Mouse (Mus musculus) CH12.LX (cell line): Measurements from ENCODE around the gene Zfp423.

Experiments
- CHD1 ChIP-seq: IDR thresholded peaks from 2 replicates; pipeline ENCODE4 v1.6.1; 2012; ENCODE audit warnings: low read depth, low read length, improper control_type of control experiment, inconsistent platforms
- CTCF ChIP-seq, 2 experiments: IDR thresholded peaks in 1 of 2; conservative IDR thresholded peaks in 1 of 2; 2 replicates each; pipeline ENCODE4 v1.5.1; 2011 to 2012; ENCODE audit warnings: low read depth in 2 of 2, low read length in 2 of 2, improper control_type of control experiment in 1 of 2, inconsistent platforms in 1 of 2, mild to moderate bottlenecking in 1 of 2, moderate library complexity in 1 of 2
- E2F4 ChIP-seq: IDR thresholded peaks from 2 replicates; pipeline ENCODE4 v1.6.1; 2011; ENCODE audit warnings: low read depth, low read length, improper control_type of control experiment; ENCODE audit not compliant: insufficient replicate concordance
- EP300 ChIP-seq: IDR thresholded peaks from 2 replicates; pipeline ENCODE4 v1.6.1; 2011; ENCODE audit warnings: low read length, improper control_type of control experiment
- ETS1 ChIP-seq: conservative IDR thresholded peaks from 2 replicates; pipeline ENCODE4 v1.6.1; 2012; ENCODE audit warnings: low read depth, mild to moderate bottlenecking, inconsistent platforms, low read length, improper control_type of control experiment, moderate library complexity
- GABPA ChIP-seq: IDR thresholded peaks from 2 replicates; pipeline ENCODE4 v1.6.1; 2012; ENCODE audit warnings: low read depth, low read length, improper control_type of control experiment, inconsistent platforms; ENCODE audit not compliant: insufficient replicate concordance
- MAFK ChIP-seq: IDR thresholded peaks from 2 replicates; pipeline ENCODE4 v1.6.1; 2011; ENCODE audit warnings: low read length, improper control_type of control experiment; ENCODE audit not compliant: insufficient replicate concordance
- MXI1 ChIP-seq: IDR thresholded peaks from 2 replicates; pipeline ENCODE4 v1.6.1; 2011; ENCODE audit warnings: mild to moderate bottlenecking, low read depth, low read length, improper control_type of control experiment
- POLR2A ChIP-seq: IDR thresholded peaks from 2 replicates; pipeline ENCODE4 v1.6.1; 2011; ENCODE audit warnings: low read depth, mild to moderate bottlenecking, improper control_type of control experiment, low read length
- SMC3 ChIP-seq: IDR thresholded peaks from 2 replicates; pipeline ENCODE4 v1.6.1; 2011; ENCODE audit warnings: low read depth, low read length, improper control_type of control experiment
- TCF12 ChIP-seq: IDR thresholded peaks from 2 replicates; pipeline ENCODE4 v1.6.1; 2014; ENCODE audit warnings: low read depth, mild to moderate bottlenecking, inconsistent platforms, low read length, improper control_type of control experiment
- USF1 ChIP-seq: IDR thresholded peaks from 2 replicates; pipeline ENCODE4 v1.6.1; 2014; ENCODE audit warnings: low read depth, mild to moderate bottlenecking, inconsistent platforms, low read length, improper control_type of control experiment
- USF2 ChIP-seq: conservative IDR thresholded peaks from 2 replicates; pipeline ENCODE4 v1.6.1; 2011; ENCODE audit warnings: low read depth, low read length, improper control_type of control experiment
- ZC3H11A ChIP-seq: IDR thresholded peaks from 2 replicates; pipeline ENCODE4 v1.6.1; 2012; ENCODE audit warnings: low read depth, mild to moderate bottlenecking, inconsistent platforms, low read length, improper control_type of control experiment

- no peak for TF ChIP-seq CTCF (conservative IDR thresholded peaks at IDR 0.05 in 1 of 2, IDR thresholded peaks at IDR 0.05 in 1 of 2; ENCODE audit: low read depth in 2 of 2, low read length in 2 of 2)
- TF ChIP-seq EP300 = no peak
- TF ChIP-seq GABPA = no peak
- TF ChIP-seq USF2 = no peak
- TF ChIP-seq ZC3H11A = no peak
- no peak for TF ChIP-seq E2F4
- no peak for TF ChIP-seq USF1
- TF ChIP-seq MAFK = no peak
- no peak for TF ChIP-seq POLR2A
- TF ChIP-seq TCF12 = no peak
- TF ChIP-seq ETS1 = no peak
- no peak for TF ChIP-seq CHD1
- no peak for TF ChIP-seq SMC3
- TF ChIP-seq MXI1 = no peak
Observed at GRCm38 (mm10) chr8:87887956-87888355, 71.4 kb downstream of the Zfp423 start.
